Mouse (Mus musculus) neutrophil, adult 5-6 weeks (primary cell): ENCODE measurements around the gene Chst15. TPM values are rescaled to one million over a fixed set of nuclear protein-coding genes. Genes with fewer than 3 reads are reported as not detected.

Source experiments
- ATAC-seq: fragments of 151-379, 151-347 bp; 2 replicates; pipeline ENCODE4 v1.8.0; 2017; ENCODE audit warnings: mild to moderate bottlenecking, moderate TSS enrichment; ENCODE audit not compliant: insufficient number of reproducible peaks, poor library complexity, low FRiP score, severe bottlenecking; ENCODE audit errors: extremely low read depth
- total RNA-seq: library from RNA; stranded (forward); fragments of 200-1000 nt; gene quantifications from 2 replicates; pipeline ENCODE4 v1.2.3, GENCODE M21; 2017

The Chst15 gene
- 81.4 and 83.2 TPM in 2 replicates for total RNA-seq

- peak; percentile 73 for ATAC-seq
Observed at GRCm38 (mm10) chr7:132317036-132317541, at the start of gene Chst15. Gene Chst15, minus strand, starts transcription at chr7:132317228.

GRCm38 (mm10) chr7:132365703-132366384 lies 48.8 kb upstream of the Chst15 start:
- peak; percentile 87 for ATAC-seq

GRCm38 (mm10) chr7:132365111-132365510 lies 48.1 kb upstream of the Chst15 start:
- ATAC-seq = no peak

- ATAC-seq = no peak
Observed at GRCm38 (mm10) chr7:132364506-132364905, 47.5 kb upstream of the Chst15 start.

GRCm38 (mm10) chr7:132360336-132360735 lies 43.3 kb upstream of the Chst15 start:
- ATAC-seq = no peak

- peak; percentile 89 for ATAC-seq
Observed at GRCm38 (mm10) chr7:132358709-132359108, 41.7 kb upstream of the Chst15 start.

DNA sequence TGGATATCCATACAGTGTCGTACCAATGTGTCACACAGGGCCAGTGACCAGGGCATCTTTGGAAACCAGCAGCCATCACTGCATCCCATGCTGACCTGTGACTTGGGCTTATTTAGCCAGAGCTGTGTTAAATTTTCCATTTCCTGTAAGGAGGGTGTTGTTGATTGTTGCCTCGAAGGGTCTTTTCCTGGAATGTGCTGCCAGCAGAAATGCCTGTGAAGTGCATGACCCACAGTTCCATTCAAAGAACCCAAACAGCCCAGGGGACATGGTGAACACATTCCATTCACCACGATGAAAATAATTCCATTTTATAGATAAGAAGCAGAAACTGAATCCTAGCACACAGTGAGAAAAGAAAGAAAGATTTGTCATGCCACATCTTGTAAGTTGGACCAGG lies 41.2 kb upstream of the Chst15 start:
- no peak for ATAC-seq

GRCm38 (mm10) chr7:132357841-132358237 lies 40.8 kb upstream of the Chst15 start:
- ATAC-seq = no peak

DNA sequence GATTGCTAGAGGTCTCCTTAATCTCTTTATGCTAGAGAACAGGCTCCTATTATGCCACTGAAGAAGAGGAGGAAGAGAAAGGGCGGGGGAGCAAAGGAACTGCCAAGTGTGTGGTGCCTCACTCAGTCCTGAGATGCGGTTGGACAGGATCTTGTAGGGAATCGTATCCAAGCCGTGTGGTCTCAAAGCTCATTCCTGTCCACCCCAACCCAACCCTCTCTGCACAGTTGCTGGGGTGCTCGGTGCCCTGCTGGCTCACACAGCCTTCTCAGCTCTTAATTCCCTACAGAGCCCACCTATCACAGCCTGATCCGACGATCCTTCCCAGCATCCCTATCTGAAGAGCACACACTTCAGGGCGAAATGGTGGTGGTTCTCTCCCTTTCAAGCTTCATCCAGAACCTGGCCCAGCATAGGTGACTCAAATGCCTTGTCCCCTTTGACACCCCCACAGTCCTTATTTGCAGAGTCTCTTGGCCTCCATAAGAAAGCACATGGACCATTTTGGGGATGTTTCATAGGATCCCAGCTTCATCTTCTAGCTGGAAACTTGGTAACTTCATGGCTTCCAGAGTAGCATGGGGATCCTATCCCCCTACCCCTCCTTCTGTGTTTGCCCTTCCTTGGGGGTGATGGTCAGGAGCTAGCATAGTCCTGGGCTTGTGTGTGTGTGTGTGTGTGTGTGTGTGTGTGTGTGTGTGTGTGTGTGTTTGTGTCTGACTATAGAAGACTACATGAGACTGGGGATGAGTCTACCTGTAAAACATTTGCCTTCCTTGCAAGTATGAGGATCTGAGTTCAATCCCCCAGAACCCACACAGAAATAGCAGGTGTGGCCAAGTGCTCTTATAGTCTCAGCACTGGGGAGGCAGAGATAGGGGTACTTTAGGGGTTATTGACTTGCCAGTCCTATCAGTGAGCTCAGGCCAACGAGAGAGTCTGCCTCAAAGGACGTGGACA lies 40.1 kb upstream of the Chst15 start:
- no peak for ATAC-seq

DNA sequence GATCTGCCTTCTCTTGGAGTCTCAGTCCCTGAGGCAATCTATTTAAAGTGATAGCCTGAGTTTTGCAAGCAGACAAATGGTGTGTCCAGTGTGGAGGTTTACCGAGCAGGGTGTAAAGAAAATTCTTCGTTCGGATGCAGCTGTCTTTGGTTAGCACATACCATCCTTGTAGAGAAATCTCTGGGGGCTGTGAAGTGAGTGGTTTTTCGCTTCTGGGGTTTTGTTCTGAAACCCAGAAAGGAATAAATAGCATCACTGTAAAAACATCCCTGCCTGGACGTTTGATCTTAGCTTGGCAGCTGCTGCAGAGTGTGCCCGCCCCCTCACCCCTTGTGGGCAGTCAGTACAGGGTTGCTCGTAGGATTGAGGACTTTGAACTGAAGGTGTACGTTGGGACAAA lies 39.2 kb upstream of the Chst15 start:
- ATAC-seq = peak; percentile 27; the same call in 1 of the 2 replicates

GRCm38 (mm10) chr7:132355767-132356166 lies 38.7 kb upstream of the Chst15 start:
- no peak for ATAC-seq

- ATAC-seq = no peak
Observed at GRCm38 (mm10) chr7:132349075-132349572, 32.1 kb upstream of the Chst15 start.

DNA sequence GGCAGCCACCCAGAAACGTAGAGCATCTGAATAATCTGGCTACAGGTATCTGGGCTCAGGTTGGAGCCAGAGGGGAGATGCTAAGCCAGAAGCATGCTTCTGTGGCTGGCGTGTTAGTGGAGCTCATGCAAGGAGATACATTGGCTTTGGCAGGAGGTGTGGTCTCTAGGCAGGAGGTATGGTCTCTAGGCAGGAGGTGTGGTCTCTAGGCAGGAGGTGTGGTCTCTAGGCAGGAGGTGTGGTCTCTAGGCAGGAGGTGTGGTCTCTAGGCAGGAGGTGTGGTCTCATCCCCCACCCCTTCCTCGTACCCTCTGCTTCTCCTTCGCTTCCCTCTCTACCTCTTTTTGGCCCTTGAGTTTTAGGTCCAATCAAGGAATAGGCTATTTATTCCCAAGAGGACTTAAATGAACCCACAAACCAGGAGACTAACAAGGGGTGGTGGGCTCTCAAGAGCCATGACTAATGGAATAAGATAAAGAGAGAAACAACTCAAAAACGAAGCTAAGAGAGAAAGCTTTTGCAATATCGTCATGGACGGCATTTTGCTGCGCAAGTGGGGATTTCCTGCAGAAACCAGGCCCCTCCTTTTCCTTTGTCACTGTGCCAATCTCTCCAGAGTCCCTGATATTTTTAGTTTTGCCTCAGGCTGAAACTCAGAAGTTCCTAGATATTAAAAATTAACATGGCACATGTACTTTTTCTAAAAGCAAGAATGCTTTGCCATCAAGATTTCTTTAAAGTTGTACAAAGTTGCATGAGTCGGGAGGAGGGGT lies 30.4 kb upstream of the Chst15 start:
- 0 out of 2 replicates have a peak, but pooled peaks have one; percentile 16 for ATAC-seq

DNA sequence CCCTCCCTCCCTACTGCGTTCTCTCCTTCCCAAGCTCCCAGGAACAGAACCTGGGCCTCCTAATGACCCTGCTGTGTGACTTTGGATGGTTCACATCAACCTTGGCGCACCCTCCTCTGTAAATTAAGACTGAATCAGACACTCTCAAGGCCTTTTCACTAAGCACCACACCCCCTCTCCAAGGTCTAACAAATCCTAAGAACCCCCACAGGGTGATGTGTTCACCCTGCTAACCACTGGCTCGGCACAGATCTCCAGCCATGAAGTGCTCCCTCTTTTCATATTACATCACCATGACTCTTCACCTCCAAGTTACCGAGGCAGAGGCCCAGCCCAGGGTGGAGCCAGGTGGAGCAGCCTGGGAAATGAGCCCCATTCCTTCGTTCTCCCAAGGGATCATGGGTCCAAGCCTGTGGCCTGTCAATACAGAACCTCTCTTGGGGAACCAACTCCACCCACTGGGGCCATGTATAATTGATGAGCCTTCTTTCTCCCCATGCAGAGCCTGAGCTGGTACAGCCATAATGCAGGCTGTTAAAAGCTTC lies 28.6 kb upstream of the Chst15 start:
- ATAC-seq = no peak

DNA sequence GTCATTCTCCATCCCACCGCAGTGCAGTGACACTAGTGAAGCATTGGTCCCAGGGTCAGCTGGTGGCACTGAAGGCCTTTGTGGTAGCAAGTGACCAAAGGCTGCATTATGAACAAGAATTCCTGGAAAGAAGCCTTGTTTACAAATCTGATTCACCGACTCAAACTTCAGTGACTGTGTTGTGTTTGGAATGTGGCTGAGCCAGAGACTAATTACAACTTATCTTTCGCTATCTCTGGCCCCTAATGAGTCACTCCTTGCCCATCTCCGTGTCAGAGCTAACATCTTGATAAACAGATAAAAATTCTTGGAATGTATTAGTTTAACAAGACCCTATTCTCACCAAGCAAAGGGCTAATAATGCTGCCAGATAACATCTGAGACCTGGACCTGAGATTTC lies 27.6 kb upstream of the Chst15 start:
- ATAC-seq = no peak

DNA sequence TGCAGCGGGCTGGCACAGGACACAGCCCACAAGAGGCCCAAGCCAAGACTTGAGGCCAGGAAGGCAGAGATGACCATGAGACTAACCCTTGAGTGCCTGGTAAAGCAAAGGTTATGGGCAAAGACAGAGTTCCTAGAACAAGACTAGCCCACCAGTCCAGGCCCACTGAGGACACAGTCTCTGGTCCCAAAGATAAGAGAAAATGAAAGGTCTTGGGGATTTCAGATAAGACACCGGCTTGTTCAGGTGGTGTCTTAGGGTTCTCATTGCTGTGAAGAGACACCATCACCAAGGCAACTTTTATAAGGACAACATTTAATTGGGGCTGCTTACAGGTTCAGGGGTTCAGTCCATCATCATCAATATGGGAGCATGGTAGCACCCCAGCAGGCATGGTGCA lies 26.9 kb upstream of the Chst15 start:
- no peak for ATAC-seq

- no peak for ATAC-seq
Observed at GRCm38 (mm10) chr7:132343146-132343545, 26.1 kb upstream of the Chst15 start.

DNA sequence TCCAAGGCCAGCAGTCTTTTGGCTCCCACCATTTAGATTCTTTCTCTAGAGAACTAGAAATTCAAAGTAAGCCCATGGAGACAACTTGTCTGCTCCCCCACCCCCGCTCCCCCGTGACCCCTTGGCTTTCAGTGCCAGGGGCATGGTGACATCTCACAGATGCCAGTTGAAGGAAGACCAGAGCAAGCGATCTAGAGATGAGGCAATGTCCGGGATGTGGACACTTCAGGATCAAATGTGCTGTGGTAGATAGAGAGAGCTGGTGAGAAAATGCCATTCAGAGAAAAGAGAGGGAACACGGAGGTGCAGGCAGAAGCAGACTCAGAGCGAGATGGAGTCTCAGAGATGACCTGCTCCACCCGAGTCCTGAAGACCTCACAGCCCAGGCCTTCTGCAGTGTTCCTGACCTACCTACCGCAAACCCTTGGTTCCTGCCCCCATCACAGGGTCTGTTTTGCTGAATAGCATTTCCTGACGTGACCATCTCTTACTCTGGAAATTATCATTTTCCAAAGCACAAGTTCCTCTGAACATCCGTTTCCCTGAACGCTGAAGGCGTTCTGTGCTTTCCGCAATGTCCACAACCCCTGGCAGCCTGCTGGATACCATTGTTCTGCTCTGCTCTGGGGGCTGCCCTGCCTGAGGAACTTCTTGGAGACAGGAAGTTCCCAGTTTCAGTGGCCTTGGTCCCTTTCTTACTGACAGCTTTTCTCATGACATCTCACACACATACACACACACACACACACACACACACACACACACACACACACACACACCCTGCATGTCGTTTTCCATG lies 22.2 kb upstream of the Chst15 start:
- no peak for ATAC-seq
